Mouse (Mus musculus) stomach, embryonic 15.5 days (tissue): ENCODE data around the gene Kif7. TPM values are rescaled to one million over a fixed set of nuclear protein-coding genes. Genes with fewer than 3 reads are reported as not detected.
A peak's percentile ranks its signal among the peaks of the same experiment; 100 is the strongest.

Experiments used
- ATAC-seq: fragments of 200-750 bp; cut with Nextera tagmentation; 2 replicates; pipeline ENCODE4 v1.8.0; 2017; ENCODE audit warnings: low read depth, moderate number of reproducible peaks, moderate TSS enrichment; ENCODE audit not compliant: insufficient read depth, low FRiP score
- H3K27ac ChIP-seq: fragments of 300-500 bp; sonication (generic); 2 replicates; pipeline ENCODE4 v1.5.1; 2015; ENCODE audit warnings: mild to moderate bottlenecking, inconsistent platforms
- H3K27me3 ChIP-seq: fragments of 300-500 bp; sonication (generic); replicated peaks from 2 replicates; pipeline ENCODE4 v1.6.1; 2015; ENCODE audit warnings: inconsistent platforms
- H3K36me3 ChIP-seq: fragments of 300-500 bp; sonication (generic); 2 replicates; pipeline ENCODE4 v1.6.1; 2015; ENCODE audit warnings: inconsistent platforms
- H3K4me1 ChIP-seq: fragments of 300-500 bp; sonication (generic); 2 replicates; pipeline ENCODE4 v1.6.1; 2015; ENCODE audit warnings: inconsistent platforms
- H3K4me2 ChIP-seq: fragments of 300-500 bp; sonication (generic); 2 replicates; pipeline ENCODE4 v1.6.1; 2015; ENCODE audit warnings: mild to moderate bottlenecking, inconsistent platforms
- H3K4me3 ChIP-seq: fragments of 300-500 bp; sonication (generic); replicated peaks from 2 replicates; pipeline ENCODE4 v1.5.1; 2015; ENCODE audit warnings: inconsistent platforms
- H3K9ac ChIP-seq: fragments of 300-500 bp; sonication (generic); 2 replicates; pipeline ENCODE4 v1.6.1; 2015; ENCODE audit warnings: inconsistent platforms
- H3K9me3 ChIP-seq: fragments of 300-500 bp; sonication (generic); 2 replicates; pipeline ENCODE4 v1.6.1; 2016; ENCODE audit warnings: inconsistent platforms
- WGBS: fragments of 180-500 bp; shearing (Covaris S2); methylation state at CpG from one replicate; pipeline ENCODE4 v1.1.7; 2015; 5-methylcytosine and 5-hydroxymethylcytosine counted together
- polyA plus RNA-seq: library from polyadenylated mRNA; unstranded; fragments of >200 nt; fragmentation: Nextera tagmentation; extraction: Ambion mirVana; gene quantifications from 2 replicates; pipeline ENCODE4 v1.2.1, GENCODE M21; 2015

The Kif7 gene
- polyA plus RNA-seq, 1 experiment from 2014 or later: 3.5 TPM

DNA sequence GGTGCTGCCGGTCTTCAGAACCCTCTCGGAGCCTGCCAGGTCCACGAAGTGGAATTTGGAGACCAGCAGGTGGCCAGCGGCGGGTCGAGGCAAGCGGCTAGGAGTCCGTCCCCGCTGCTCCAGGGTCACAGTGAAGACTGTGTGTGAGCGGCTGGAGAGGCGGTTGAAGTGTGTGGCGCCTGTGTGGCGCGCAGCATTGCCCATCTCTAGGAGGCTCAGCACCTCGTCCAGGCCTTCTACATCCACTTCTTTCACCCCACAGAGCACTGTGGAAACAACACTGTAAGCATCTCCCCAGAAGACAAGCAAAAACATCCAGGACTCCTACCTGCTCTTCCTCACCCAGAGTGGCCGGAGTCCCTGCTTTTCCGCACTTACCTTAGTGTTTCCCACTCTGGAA lies 4.7 kb downstream of the Kif7 start:
- no peak for ATAC-seq
- no peak overlapping the region for H3K9ac ChIP-seq
- WGBS: 58% methylated on average over 17 of the region's 17 CpGs
- no peak overlapping the region for H3K27ac ChIP-seq
- no peaks in the 10 kb centered on the region for H3K36me3 ChIP-seq
- no peak overlapping the region for H3K4me3 ChIP-seq
- peak overlapping the region; percentile 79; the same call in 1 of the 2 replicates for H3K4me2 ChIP-seq
- H3K9me3 ChIP-seq: no peaks in the 10 kb centered on the region
- H3K27me3 ChIP-seq: peaks cover 7% of the 10 kb centered on the region
- peaks cover 9% of the 10 kb centered on the region; the same call in 1 of the 2 replicates for H3K4me1 ChIP-seq

DNA sequence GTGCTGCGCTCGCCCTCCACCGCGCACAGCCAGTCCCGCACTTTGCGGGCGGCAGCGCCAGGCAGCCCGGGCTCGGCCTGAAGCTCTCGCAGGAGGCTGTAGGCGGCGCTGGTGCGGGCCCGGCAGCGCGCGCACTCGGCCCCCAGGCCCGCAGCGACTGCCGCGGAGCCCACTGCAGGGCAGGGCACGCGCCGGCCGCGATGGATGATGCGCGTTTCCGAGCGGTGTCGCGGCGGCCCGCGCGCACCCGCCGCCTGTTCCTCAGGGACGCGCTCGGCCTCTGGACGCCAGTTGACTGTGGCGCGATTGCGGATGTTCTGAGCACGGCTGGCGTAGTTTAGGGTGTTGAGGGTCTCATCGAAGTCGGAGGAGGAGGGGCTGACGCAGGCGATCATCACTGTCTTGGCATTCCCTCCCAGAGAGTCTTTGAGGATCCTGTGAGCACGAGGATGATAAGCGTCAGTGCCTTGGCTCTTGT lies 5.4 kb downstream of the Kif7 start:
- Histone ChIP-seq H3K36me3 (no peaks in the 10 kb centered on the region), H3K27ac (no peak overlapping the region), H3K4me2 (peak overlapping the region; percentile 79), H3K4me3 (peak overlapping the region; percentile 38), H3K9me3 (no peaks in the 10 kb centered on the region), H3K27me3 (peaks cover 7% of the 10 kb centered on the region), H3K4me1 (peaks cover 9% of the 10 kb centered on the region; the same call in 1 of the 2 replicates), H3K9ac (no peak overlapping the region; the same call in 1 of the 2 replicates)
- peak; percentile 53; the same call in 1 of the 2 replicates for ATAC-seq
- WGBS: 3% methylated on average over 55 of the region's 55 CpGs

- H3K9me3 ChIP-seq: no peaks in the 10 kb centered on the region
- H3K4me2 ChIP-seq: no peak overlapping the region
- H3K27ac ChIP-seq: no peak overlapping the region
- no peak overlapping the region for H3K4me3 ChIP-seq
- 79% methylated on average over 5 of the region's 5 CpGs for WGBS
- ATAC-seq: no peak
- 0 out of 2 replicates have a peak, but pooled peaks cover 2% of the 10 kb centered on the region for H3K4me1 ChIP-seq
- H3K36me3 ChIP-seq: peaks cover 7% of the 10 kb centered on the region; the same call in 1 of the 2 replicates
- H3K27me3 ChIP-seq: 0 out of 2 replicates have a peak, but pooled peaks cover 7% of the 10 kb centered on the region
- H3K9ac ChIP-seq: no peak overlapping the region
Measured at GRCm38 (mm10) chr7:79705210-79705609, 10.3 kb downstream of the Kif7 start.

- Histone ChIP-seq H3K4me2 (no peak overlapping the region), H3K4me3 (no peak overlapping the region), H3K9ac (no peak overlapping the region), H3K27me3 (no peaks in the 10 kb centered on the region), H3K36me3 (peaks cover 19% of the 10 kb centered on the region), H3K9me3 (no peaks in the 10 kb centered on the region), H3K4me1 (no peaks in the 10 kb centered on the region), H3K27ac (no peak overlapping the region)
- no peak for ATAC-seq
- 81% methylated on average over 16 of the region's 16 CpGs for WGBS
Measured at GRCm38 (mm10) chr7:79702755-79703154, 12.8 kb downstream of the Kif7 start.

DNA sequence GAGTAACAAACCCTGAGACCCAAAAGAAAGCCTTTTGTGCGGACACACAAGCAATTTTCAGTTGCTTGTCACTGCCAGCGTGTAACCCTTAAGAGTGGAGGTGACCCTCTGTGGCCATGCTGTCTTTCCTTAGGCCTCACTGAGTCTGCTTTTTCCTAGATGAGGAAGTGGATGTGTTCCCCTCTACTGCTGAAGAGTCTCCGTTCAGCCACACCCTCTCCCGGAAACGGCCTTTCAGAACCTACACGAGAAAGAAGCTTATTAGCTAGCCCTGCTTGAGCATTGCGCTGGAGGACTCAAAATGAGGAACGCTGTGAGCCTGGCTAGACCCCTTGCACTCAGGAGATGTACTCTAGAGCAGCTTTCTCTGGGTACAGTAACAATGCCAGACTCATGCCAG lies 19.0 kb downstream of the Kif7 start:
- no peaks in the 10 kb centered on the region for H3K4me1 ChIP-seq
- H3K9ac ChIP-seq: no peak overlapping the region
- H3K36me3 ChIP-seq: peaks cover 56% of the 10 kb centered on the region
- no peak for ATAC-seq
- H3K4me3 ChIP-seq: no peak overlapping the region
- 82% methylated on average over 8 of the region's 8 CpGs for WGBS
- H3K9me3 ChIP-seq: no peaks in the 10 kb centered on the region
- no peak overlapping the region for H3K27ac ChIP-seq
- no peaks in the 10 kb centered on the region for H3K27me3 ChIP-seq
- no peak overlapping the region for H3K4me2 ChIP-seq

DNA sequence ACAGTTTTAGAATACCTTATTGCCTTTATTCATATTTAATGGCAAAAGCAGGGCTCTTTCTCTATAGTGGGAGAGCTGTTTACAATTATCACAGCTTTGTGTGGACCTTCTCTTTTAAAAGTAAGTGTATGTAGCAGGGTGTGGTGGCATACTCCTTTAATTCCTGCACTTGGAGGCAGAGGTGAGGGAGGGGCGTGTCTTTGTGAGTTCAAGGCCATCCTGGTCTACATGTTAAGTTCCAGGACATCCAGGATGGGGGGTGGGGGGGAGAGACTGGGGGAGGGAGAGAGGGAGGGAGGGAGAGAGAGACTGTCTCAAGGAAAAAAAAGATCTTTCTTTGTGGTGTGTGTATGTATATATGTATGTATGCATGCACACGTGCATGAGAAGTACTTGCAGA lies 35.3 kb downstream of the Kif7 start:
- Histone ChIP-seq H3K36me3 (peaks cover 30% of the 10 kb centered on the region), H3K9ac (no peak overlapping the region), H3K27me3 (no peaks in the 10 kb centered on the region), H3K4me1 (no peaks in the 10 kb centered on the region), H3K9me3 (no peaks in the 10 kb centered on the region), H3K4me2 (no peak overlapping the region), H3K27ac (no peak overlapping the region), H3K4me3 (no peak overlapping the region)
- 94% methylated on average over 2 of the region's 2 CpGs for whole genome bisulfite sequencing
- ATAC-seq: no peak

DNA sequence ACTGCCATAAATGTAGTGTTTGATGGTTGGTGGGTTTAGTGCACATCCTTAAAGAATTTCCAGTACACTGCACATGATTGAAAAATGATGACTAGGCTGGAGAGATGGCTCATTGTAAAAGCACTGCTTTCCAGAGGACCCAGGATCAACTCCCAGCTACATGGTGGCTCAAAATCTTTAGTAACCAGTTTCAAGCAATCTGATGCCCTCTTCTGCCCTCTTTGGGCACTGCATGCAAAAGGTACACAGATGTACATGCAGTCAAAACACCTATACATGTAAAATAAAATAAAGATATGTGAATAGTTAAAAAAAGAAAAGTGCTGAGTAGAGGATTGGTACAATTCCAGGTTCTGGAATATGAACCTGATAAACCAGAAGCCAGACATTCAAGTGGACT lies 36.3 kb downstream of the Kif7 start:
- Histone ChIP-seq H3K4me1 (no peaks in the 10 kb centered on the region), H3K9ac (no peak overlapping the region), H3K4me3 (no peak overlapping the region), H3K27me3 (no peaks in the 10 kb centered on the region), H3K4me2 (no peak overlapping the region), H3K36me3 (peaks cover 30% of the 10 kb centered on the region), H3K27ac (no peak overlapping the region), H3K9me3 (no peaks in the 10 kb centered on the region)
- ATAC-seq: no peak

GRCm38 (mm10) chr7:79670900-79671604 lies 44.5 kb downstream of the Kif7 start:
- Histone ChIP-seq H3K4me2 (no peak overlapping the region), H3K4me1 (no peaks in the 10 kb centered on the region), H3K27ac (no peak overlapping the region), H3K9ac (no peak overlapping the region), H3K27me3 (no peaks in the 10 kb centered on the region), H3K36me3 (peaks cover 27% of the 10 kb centered on the region), H3K4me3 (no peak overlapping the region), H3K9me3 (no peaks in the 10 kb centered on the region)
- ATAC-seq: no peak
- 87% methylated on average over 4 of the region's 4 CpGs for WGBS

DNA sequence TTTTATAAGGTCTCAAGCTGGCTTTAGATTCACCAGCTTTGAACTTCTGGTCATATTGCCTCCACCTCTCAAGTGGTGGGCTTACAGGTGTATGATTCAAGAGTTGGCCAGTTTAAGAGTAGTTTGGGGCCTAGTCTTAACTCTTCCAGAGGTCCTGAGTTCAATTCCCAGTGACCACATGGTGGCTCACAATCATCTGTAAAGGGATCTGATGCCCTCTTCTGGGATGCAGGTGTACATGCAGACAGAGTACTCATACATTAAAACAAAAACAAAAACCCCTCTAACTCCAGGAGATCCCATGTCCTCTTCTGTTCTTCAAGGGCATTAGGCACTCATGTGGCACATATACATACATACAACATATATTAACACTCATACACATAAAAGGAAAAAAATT lies 48.8 kb downstream of the Kif7 start:
- H3K9me3 ChIP-seq: no peaks in the 10 kb centered on the region
- H3K4me2 ChIP-seq: no peak overlapping the region
- no peak overlapping the region for H3K9ac ChIP-seq
- H3K27ac ChIP-seq: no peak overlapping the region
- H3K36me3 ChIP-seq: peaks cover 24% of the 10 kb centered on the region
- H3K4me1 ChIP-seq: peaks cover 6% of the 10 kb centered on the region; the same call in 1 of the 2 replicates
- H3K27me3 ChIP-seq: no peaks in the 10 kb centered on the region
- no peak for ATAC-seq
- H3K4me3 ChIP-seq: no peak overlapping the region

GRCm38 (mm10) chr7:79661253-79661890 lies 54.1 kb downstream of the Kif7 start:
- Histone ChIP-seq H3K4me2 (peak overlapping the region; percentile 96), H3K4me1 (peaks cover 16% of the 10 kb centered on the region; the same call in 1 of the 2 replicates), H3K36me3 (no peaks in the 10 kb centered on the region), H3K9ac (peak overlapping the region; percentile 89; the same call in 1 of the 2 replicates), H3K9me3 (no peaks in the 10 kb centered on the region), H3K4me3 (peak overlapping the region; percentile 94), H3K27ac (no peak overlapping the region), H3K27me3 (no peaks in the 10 kb centered on the region)
- 8% methylated on average over 5 of the region's 5 CpGs for WGBS
- no peak for ATAC-seq

DNA sequence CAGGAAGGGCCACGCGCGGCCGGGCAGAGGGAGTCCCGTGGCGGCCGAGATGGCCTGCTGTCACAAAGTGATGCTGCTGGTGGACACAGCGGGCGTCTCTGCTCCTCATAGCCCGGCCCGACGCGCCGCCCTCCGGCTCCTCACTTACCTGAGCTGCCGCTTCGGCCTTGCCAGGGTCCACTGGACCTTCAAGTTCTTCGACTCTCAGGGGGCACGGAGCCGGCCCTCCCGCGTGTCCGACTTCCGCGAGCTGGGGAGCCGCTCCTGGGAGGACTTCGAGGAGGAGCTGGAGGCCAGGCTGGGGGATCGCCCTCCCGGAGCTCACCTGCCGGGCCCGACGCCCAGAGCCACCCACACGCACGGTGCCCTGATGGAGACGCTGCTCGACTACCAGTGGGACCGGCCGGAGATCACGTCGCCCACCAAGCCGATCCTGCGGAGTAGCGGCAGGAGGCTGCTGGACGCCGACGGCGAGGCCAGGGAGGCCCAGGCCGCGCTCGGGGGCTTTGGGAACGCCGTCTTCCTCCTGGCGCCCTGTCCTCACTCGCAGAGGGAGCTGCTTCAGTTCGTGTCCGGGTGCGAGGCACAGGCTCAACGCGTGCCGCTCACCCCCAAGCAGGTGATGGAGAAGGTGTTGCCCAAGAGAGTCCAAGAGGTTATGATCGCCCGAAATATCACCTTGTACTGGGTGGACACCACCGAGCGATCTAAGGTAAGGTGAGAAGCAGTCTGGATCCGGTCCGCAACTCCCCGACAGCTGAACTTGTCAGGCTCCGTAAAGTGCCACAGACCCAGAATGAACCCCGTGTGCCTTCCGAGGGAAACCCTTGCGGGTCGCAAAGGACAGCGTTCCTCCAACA lies 55.0 kb downstream of the Kif7 start:
- peaks cover 16% of the 10 kb centered on the region; the same call in 1 of the 2 replicates for H3K4me1 ChIP-seq
- under 1% methylated on average over 73 of the region's 73 CpGs for WGBS
- peak overlapping the region; percentile 94 for H3K4me3 ChIP-seq
- H3K9ac ChIP-seq: peak overlapping the region; percentile 89
- H3K27me3 ChIP-seq: no peaks in the 10 kb centered on the region
- ATAC-seq: peak; percentile 42
- no peaks in the 10 kb centered on the region for H3K36me3 ChIP-seq
- H3K9me3 ChIP-seq: no peaks in the 10 kb centered on the region
- H3K27ac ChIP-seq: peak overlapping the region; percentile 26; the same call in 1 of the 2 replicates
- peak overlapping the region; percentile 96 for H3K4me2 ChIP-seq
